Mouse (Mus musculus): ENCODE results near the gene Wdr24. TPM values are rescaled to one million over a fixed set of nuclear protein-coding genes. Genes with fewer than 3 reads are reported as not detected.

The Wdr24 gene
- polyA plus RNA-seq, 1 experiment from 2014 or later: 17.3 TPM

DNA sequence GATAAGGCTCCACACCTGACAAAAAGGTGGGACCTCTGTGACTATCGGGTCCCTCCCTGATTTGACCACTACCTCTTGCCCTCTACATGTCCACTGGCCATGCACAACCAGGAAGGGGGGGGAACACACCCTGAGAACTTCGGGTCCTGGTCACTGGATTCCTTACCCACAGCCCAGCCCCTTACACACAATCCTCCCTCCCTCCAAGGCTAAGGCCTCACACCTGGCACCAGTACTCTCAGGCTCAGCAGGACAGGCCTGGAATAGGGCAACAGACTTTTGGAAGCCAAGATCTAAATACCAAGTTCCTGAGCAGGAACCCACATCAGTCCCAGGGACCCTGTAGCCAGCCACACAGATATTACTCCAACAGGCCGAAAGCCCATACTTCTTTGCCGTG, 15.5 kb downstream of the Wdr24 start:
- WGBS: 87% methylated on average over 4 of the region's 4 CpGs
- no peaks in the 10 kb centered on the region for H3K9me3 ChIP-seq (ENCODE audit: control insufficient read depth, low read length)
- H3K36me3 ChIP-seq (ENCODE audit: control insufficient read depth, insufficient read depth, low read length): peaks cover 74% of the 10 kb centered on the region
- H3K27ac ChIP-seq (replicated peaks in 1 of 2; ENCODE audit: control insufficient read depth in 1 of 2, insufficient read depth in 1 of 2, low read depth in 2 of 2, low read length in 2 of 2): no peak overlapping the region
- H3K4me3 ChIP-seq (ENCODE audit: control insufficient read depth in 1 of 2, insufficient read depth in 1 of 2, low read depth in 1 of 2, low read length in 2 of 2): no peak overlapping the region
- no peaks in the 10 kb centered on the region for H3K27me3 ChIP-seq (ENCODE audit: control insufficient read depth, insufficient read depth, low read length)
- no peak for ATAC-seq (ENCODE audit: insufficient number of reproducible peaks, insufficient read depth, low FRiP score, low read depth)
- H3K4me1 ChIP-seq (ENCODE audit: control insufficient read depth in 2 of 2, insufficient read depth in 2 of 2, low read length in 2 of 2): peaks cover 26 to 50% of the 10 kb centered on the region in 2 experiments
- no peak overlapping the region for H3K9ac ChIP-seq (ENCODE audit: low read length)
- H3K4me2 ChIP-seq (ENCODE audit: low read length): no peak overlapping the region

DNA sequence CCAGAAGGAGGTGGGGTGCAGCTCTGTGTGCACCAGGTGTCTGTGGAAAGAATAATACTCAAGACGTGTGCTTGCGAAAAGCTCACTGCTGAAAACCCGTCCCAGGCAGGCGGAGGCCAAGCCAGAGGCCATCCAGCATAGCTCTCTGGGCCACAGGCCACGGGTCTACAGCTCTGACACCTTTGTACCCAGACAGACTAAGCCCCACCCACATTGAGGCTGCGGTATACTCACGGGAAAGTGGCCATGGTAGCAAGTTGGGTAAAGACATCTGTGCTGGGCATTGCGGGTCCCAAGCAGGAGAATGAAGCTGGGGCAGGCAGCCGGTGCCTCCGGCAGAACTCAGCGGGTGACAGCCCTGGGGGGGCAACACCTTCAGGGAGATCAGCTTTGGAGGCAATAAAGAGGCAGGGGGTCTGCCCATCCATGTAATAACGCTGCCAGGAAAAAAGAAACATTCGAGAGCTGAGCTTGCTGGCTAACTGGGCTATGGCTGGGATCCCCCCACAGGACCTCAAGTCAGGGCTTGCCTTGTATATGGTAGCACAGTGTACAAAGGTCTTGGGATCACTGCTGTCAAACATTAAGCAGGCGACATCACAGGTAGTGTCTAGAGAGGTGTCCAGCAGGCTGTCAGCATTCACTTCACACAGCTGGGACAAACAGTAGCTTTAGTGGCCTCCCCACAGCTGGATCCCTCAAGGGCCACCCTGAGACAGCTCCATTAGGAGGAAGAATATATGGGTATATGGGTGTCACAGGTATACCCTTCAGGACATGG, 16.2 kb downstream of the Wdr24 start:
- H3K27me3 ChIP-seq (ENCODE audit: control insufficient read depth, insufficient read depth, low read length): no peaks in the 10 kb centered on the region
- no peak for ATAC-seq (ENCODE audit: insufficient number of reproducible peaks, insufficient read depth, low FRiP score, low read depth)
- no peak overlapping the region for H3K4me2 ChIP-seq (ENCODE audit: low read length)
- H3K36me3 ChIP-seq (ENCODE audit: control insufficient read depth, insufficient read depth, low read length): peaks cover 71% of the 10 kb centered on the region
- H3K4me1 ChIP-seq (ENCODE audit: control insufficient read depth in 2 of 2, insufficient read depth in 2 of 2, low read length in 2 of 2): peaks cover 24 to 45% of the 10 kb centered on the region in 2 experiments
- WGBS: 85% methylated on average over 14 of the region's 14 CpGs
- H3K9ac ChIP-seq (ENCODE audit: low read length): no peak overlapping the region
- no peak overlapping the region for H3K27ac ChIP-seq (replicated peaks in 1 of 2; ENCODE audit: control insufficient read depth in 1 of 2, insufficient read depth in 1 of 2, low read depth in 2 of 2, low read length in 2 of 2)
- no peak overlapping the region for H3K4me3 ChIP-seq (ENCODE audit: control insufficient read depth in 1 of 2, insufficient read depth in 1 of 2, low read depth in 1 of 2, low read length in 2 of 2)
- H3K9me3 ChIP-seq (ENCODE audit: control insufficient read depth, low read length): no peaks in the 10 kb centered on the region

DNA sequence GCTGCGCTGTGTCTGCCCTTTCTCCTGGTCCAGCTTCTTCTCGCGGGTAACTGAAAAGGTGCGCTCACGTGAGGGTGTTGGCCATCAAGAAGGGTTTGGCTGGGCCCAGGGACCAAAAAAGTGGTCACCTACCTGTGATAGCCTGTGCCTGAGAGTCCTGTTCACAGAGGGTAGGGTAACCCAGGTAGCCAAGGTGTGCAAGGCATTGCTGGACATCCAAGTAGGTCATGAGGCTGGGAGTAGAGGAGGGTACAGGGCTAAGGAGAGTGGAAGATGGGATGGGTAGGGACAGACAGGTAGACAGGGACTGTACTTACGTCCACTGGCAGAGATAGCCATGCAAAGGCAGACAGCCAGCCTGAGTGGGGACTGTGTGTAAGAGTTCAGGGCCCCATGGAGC, 17.1 kb downstream of the Wdr24 start:
- ATAC-seq (ENCODE audit: insufficient number of reproducible peaks, insufficient read depth, low FRiP score, low read depth): no peak
- H3K9ac ChIP-seq (ENCODE audit: low read length): no peak overlapping the region
- H3K4me3 ChIP-seq (ENCODE audit: control insufficient read depth in 1 of 2, insufficient read depth in 1 of 2, low read depth in 1 of 2, low read length in 2 of 2): no peak overlapping the region
- H3K9me3 ChIP-seq (ENCODE audit: control insufficient read depth, low read length): no peaks in the 10 kb centered on the region
- WGBS: 96% methylated on average over 6 of the region's 6 CpGs
- H3K4me2 ChIP-seq (ENCODE audit: low read length): no peak overlapping the region
- H3K27me3 ChIP-seq (ENCODE audit: control insufficient read depth, insufficient read depth, low read length): no peaks in the 10 kb centered on the region
- H3K4me1 ChIP-seq (ENCODE audit: control insufficient read depth in 2 of 2, insufficient read depth in 2 of 2, low read length in 2 of 2): peaks cover 20 to 39% of the 10 kb centered on the region in 2 experiments
- H3K36me3 ChIP-seq (ENCODE audit: control insufficient read depth, insufficient read depth, low read length): peaks cover 64% of the 10 kb centered on the region
- no peak overlapping the region for H3K27ac ChIP-seq (replicated peaks in 1 of 2; ENCODE audit: control insufficient read depth in 1 of 2, insufficient read depth in 1 of 2, low read depth in 2 of 2, low read length in 2 of 2)

- no peak for ATAC-seq (ENCODE audit: insufficient number of reproducible peaks, insufficient read depth, low FRiP score, low read depth)
- no peaks in the 10 kb centered on the region for H3K9me3 ChIP-seq (ENCODE audit: control insufficient read depth, low read length)
- H3K4me3 ChIP-seq (ENCODE audit: control insufficient read depth in 1 of 2, insufficient read depth in 1 of 2, low read depth in 1 of 2, low read length in 2 of 2): no peak within 1 kb of the TSS
- no peak within 1 kb of the TSS for H3K4me2 ChIP-seq (ENCODE audit: low read length)
- no peak within 1 kb of the TSS for H3K27ac ChIP-seq (replicated peaks in 1 of 2; ENCODE audit: control insufficient read depth in 1 of 2, insufficient read depth in 1 of 2, low read depth in 2 of 2, low read length in 2 of 2)
- H3K27me3 ChIP-seq (ENCODE audit: control insufficient read depth, insufficient read depth, low read length): no peaks in the 10 kb centered on the region
- 92% methylated on average over 22 of the region's 22 CpGs for WGBS
- H3K36me3 ChIP-seq (ENCODE audit: control insufficient read depth, insufficient read depth, low read length): peaks cover 57% of the 10 kb centered on the region
- no peak within 1 kb of the TSS for H3K9ac ChIP-seq (ENCODE audit: low read length)
- peaks cover 17 to 32% of the 10 kb centered on the region in 2 experiments for H3K4me1 ChIP-seq (ENCODE audit: control insufficient read depth in 2 of 2, insufficient read depth in 2 of 2, low read length in 2 of 2)
Measured at GRCm38 (mm10) chr17:25841117-25841880, 17.9 kb downstream of the Wdr24 start, which contains the start of gene Gm20683. TSS of gene Gm20683 (minus strand) at chr17:25841763.

DNA sequence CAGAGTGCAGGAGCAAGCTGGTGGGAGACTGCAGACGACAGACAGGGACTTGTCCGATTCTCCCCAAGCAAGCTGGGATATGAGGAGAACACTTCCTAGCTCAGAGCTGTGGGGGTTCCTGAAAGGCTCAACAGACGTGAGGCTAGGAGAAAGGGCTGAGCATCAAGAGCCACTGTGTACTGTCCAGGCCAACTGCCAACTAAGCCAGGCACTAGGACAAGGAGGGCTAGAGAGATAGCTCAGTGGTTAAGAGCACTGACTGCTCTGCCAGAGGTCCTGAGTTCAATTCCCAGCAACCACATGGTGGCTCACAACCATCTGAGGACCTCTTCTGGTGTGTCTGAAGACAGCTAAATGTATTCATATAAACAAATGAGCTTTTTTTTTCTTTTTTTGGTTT, 19.1 kb downstream of the Wdr24 start:
- no peak overlapping the region for H3K27ac ChIP-seq (replicated peaks in 1 of 2; ENCODE audit: control insufficient read depth in 1 of 2, insufficient read depth in 1 of 2, low read depth in 2 of 2, low read length in 2 of 2)
- no peak overlapping the region for H3K4me2 ChIP-seq (ENCODE audit: low read length)
- peaks cover 56% of the 10 kb centered on the region for H3K36me3 ChIP-seq (ENCODE audit: control insufficient read depth, insufficient read depth, low read length)
- peaks cover 8 to 20% of the 10 kb centered on the region in 2 experiments for H3K4me1 ChIP-seq (ENCODE audit: control insufficient read depth in 2 of 2, insufficient read depth in 2 of 2, low read length in 2 of 2)
- H3K9me3 ChIP-seq (ENCODE audit: control insufficient read depth, low read length): no peaks in the 10 kb centered on the region
- WGBS: 80% methylated on average over 3 of the region's 3 CpGs
- ATAC-seq (ENCODE audit: insufficient number of reproducible peaks, insufficient read depth, low FRiP score, low read depth): no peak
- H3K4me3 ChIP-seq (ENCODE audit: control insufficient read depth in 1 of 2, insufficient read depth in 1 of 2, low read depth in 1 of 2, low read length in 2 of 2): no peak overlapping the region
- H3K27me3 ChIP-seq (ENCODE audit: control insufficient read depth, insufficient read depth, low read length): no peaks in the 10 kb centered on the region
- H3K9ac ChIP-seq (ENCODE audit: low read length): no peak overlapping the region

DNA sequence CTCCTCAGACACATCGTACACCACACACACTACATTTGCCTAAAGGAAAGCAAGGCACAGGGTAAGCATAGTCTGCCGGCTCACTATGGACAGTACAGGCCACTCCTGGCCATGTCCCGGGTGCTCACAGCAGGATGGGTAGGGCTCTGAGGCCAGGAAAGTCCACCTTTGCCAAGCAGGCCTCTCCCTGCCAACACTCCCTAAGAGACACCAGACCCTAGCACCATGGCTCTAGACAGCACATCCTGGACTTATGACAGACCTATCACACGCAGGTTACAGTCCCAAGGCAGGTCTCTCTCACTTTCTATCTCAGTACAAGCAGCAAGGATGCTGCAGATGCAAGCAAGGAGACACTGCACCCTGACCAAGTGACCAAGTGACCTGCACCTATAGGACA, 19.7 kb downstream of the Wdr24 start:
- H3K4me3 ChIP-seq (ENCODE audit: control insufficient read depth in 1 of 2, insufficient read depth in 1 of 2, low read depth in 1 of 2, low read length in 2 of 2): peak overlapping the region; percentile 76 to 91
- peaks cover 54% of the 10 kb centered on the region for H3K36me3 ChIP-seq (ENCODE audit: control insufficient read depth, insufficient read depth, low read length)
- H3K27me3 ChIP-seq (ENCODE audit: control insufficient read depth, insufficient read depth, low read length): no peaks in the 10 kb centered on the region
- H3K27ac ChIP-seq (replicated peaks in 1 of 2; ENCODE audit: control insufficient read depth in 1 of 2, insufficient read depth in 1 of 2, low read depth in 2 of 2, low read length in 2 of 2): no peak overlapping the region
- H3K9me3 ChIP-seq (ENCODE audit: control insufficient read depth, low read length): no peaks in the 10 kb centered on the region
- peaks cover 5 to 15% of the 10 kb centered on the region in 2 experiments for H3K4me1 ChIP-seq (ENCODE audit: control insufficient read depth in 2 of 2, insufficient read depth in 2 of 2, low read length in 2 of 2)
- peak overlapping the region; percentile 88 for H3K4me2 ChIP-seq (ENCODE audit: low read length)
- WGBS: 92% methylated on average over 4 of the region's 4 CpGs
- peak overlapping the region; percentile 96 for H3K9ac ChIP-seq (ENCODE audit: low read length)
- no peak for ATAC-seq (ENCODE audit: insufficient number of reproducible peaks, insufficient read depth, low FRiP score, low read depth)

DNA sequence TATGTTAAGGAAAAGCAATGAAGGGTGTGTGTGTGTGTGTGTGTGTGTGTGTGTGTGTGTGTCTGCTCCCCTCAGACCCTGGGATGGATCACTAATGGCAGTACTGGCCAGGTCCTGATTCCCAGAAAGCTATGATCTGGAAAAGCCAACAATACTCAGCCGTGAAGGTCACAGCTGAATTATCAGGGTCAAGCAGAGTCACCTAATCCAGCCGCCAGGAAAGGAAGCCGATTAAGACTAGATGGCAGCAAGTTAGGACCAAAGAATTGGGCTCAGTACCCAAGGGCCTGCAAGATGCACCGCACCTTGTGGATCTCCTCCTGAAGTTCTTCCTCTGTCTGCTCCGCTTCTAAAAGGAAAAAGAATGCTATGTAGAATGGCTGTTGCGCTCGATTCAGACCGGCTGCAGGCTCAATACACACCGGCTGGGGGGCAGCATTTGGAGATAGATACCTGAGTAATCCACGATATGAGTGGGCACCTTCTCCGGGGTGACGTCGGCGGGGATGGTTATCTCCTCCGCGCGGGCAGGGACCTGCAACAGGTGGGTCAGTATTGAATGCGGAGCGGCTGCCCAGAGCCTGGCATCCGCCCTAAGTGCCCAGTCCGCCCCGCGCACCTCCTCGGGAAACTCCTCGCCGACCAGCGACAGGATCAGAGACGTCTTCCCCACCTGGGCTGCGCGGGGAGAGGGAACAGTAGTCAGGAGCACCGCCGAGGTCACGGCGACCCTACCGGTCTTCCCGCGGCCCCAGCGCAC, 20.4 kb downstream of the Wdr24 start:
- Histone ChIP-seq H3K4me1 (ENCODE audit: control insufficient read depth in 2 of 2, insufficient read depth in 2 of 2, low read length in 2 of 2) (peaks cover 5 to 15% of the 10 kb centered on the region in 2 experiments), H3K9me3 (ENCODE audit: control insufficient read depth, low read length) (no peaks in the 10 kb centered on the region), H3K4me3 (ENCODE audit: control insufficient read depth in 1 of 2, insufficient read depth in 1 of 2, low read depth in 1 of 2, low read length in 2 of 2) (peak overlapping the region; percentile 76 to 91), H3K27me3 (ENCODE audit: control insufficient read depth, insufficient read depth, low read length) (no peaks in the 10 kb centered on the region), H3K4me2 (ENCODE audit: low read length) (peak overlapping the region; percentile 88), H3K9ac (ENCODE audit: low read length) (peak overlapping the region; percentile 96), H3K27ac (replicated peaks in 1 of 2; ENCODE audit: control insufficient read depth in 1 of 2, insufficient read depth in 1 of 2, low read depth in 2 of 2, low read length in 2 of 2) (peak overlapping the region; percentile 28 to 89), H3K36me3 (ENCODE audit: control insufficient read depth, insufficient read depth, low read length) (peaks cover 52% of the 10 kb centered on the region)
- WGBS: 1% methylated on average over 38 of the region's 38 CpGs
- ATAC-seq (ENCODE audit: insufficient number of reproducible peaks, insufficient read depth, low FRiP score, low read depth): peak; percentile 10
